Mouse (Mus musculus): ENCODE results near the gene Gm43064.

DNA sequence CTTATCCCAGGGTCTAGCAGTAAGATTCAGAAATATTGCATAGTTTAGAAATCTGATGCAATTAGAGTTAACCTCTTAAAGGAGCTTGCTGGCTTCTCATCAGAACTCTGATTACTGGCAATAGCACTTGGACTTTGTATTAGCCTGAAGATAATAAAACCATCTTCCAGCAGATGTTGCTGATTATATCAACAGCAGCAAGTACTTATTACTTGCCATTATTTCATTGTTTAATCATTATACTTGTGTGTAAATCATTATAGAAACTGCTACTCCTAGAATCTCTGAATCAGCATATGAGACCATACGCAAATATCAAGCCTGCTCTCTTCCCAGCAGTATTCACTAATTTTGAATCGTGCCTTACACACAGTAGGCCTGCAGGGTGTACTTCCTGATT is 24.6 kb downstream of the Gm43064 start:
- no peak for TF ChIP-seq CTCF (IDR thresholded peaks at IDR 0.05; ENCODE audit: low read depth)
- no peak for TF ChIP-seq EP300 (IDR thresholded peaks at IDR 0.05; ENCODE audit: low read depth)

Data from heart, postnatal 0 days (tissue).